Mouse (Mus musculus): ENCODE data around the gene Il24. TPM values are rescaled to one million over a fixed set of nuclear protein-coding genes. Genes with fewer than 3 reads are reported as not detected.

The Il24 gene
- total and polyA plus RNA-seq, 3 experiments = not detected

GRCm38 (mm10) chr1:130835161-130835936, 51.9 kb downstream of the Il24 start:
- no peaks in the 10 kb centered on the region for H3K9me3 ChIP-seq (replicated peaks; ENCODE audit: low read length)
- H3K4me2 ChIP-seq (ENCODE audit: insufficient read depth, low read depth, poor library complexity, severe bottlenecking) = no peak overlapping the region
- no peaks in the 10 kb centered on the region for H3K27me3 ChIP-seq (replicated peaks)
- no peak overlapping the region for H3K27ac ChIP-seq (ENCODE audit: insufficient read depth, low read depth)
- no peak overlapping the region for H3K4me3 ChIP-seq (replicated peaks in 1 of 3; ENCODE audit: low read depth in 2 of 3, low read length in 2 of 3, poor library complexity in 1 of 3)
- no peaks in the 10 kb centered on the region for H3K36me3 ChIP-seq (replicated peaks in 1 of 2; ENCODE audit: control insufficient read depth in 1 of 2, insufficient read depth in 1 of 2, low read length in 1 of 2)
- no peak for DNase-seq (ENCODE audit: extremely low read depth)
- no peak overlapping the region for H3K9ac ChIP-seq (ENCODE audit: insufficient read depth, low read depth)
- H3K4me1 ChIP-seq (ENCODE audit: control insufficient read depth in 1 of 2, insufficient read depth in 2 of 2) = peaks cover 0 to 23% of the 10 kb centered on the region in 2 experiments; a peak in 2 of 4 replicates
- in situ Hi-C loops (cut with MboI; ENCODE audit: low pct_ligation_motif_present, low pct_unique_long_range_greater_than_20kb, low sequenced_read_pairs) (loop anchor here (5.0 kb wide), 1 partner anchor 47 kb away; no protein-coding TSS in a partner anchor), dilution Hi-C loops (cut with MboI; ENCODE audit: extremely low pct_ligation_motif_present, extremely low pct_unique_long_range_greater_than_20kb, low sequenced_read_pairs) (no loop called here)
- no peaks in the 10 kb centered on the region for H3K79me2 ChIP-seq (replicated peaks; ENCODE audit: control insufficient read depth, extremely low read depth, insufficient read depth, poor library complexity, severe bottlenecking)
- TF ChIP-seq UBTF (IDR thresholded peaks at IDR 0.05; ENCODE audit: low read depth, low read length) = no peak
- no peak for TF ChIP-seq NRF1 (IDR thresholded peaks at IDR 0.05; ENCODE audit: low read depth, low read length)
- TF ChIP-seq MAZ (IDR thresholded peaks at IDR 0.05; ENCODE audit: low read depth, low read length) = no peak
- no peak for TF ChIP-seq CTCF (conservative IDR thresholded peaks at IDR 0.05 in 1 of 2, IDR thresholded peaks at IDR 0.05 in 1 of 2; ENCODE audit: low read depth in 2 of 2, low read length in 2 of 2)
- TF ChIP-seq ELF1 (IDR thresholded peaks at IDR 0.05; ENCODE audit: low read depth, low read length) = no peak
- no peak for TF ChIP-seq GABPA (IDR thresholded peaks at IDR 0.05; ENCODE audit: insufficient replicate concordance, low read depth, low read length)
- TF ChIP-seq MEF2A (IDR thresholded peaks at IDR 0.05; ENCODE audit: borderline replicate concordance, low read depth, low read length) = no peak
- TF ChIP-seq MAFK (IDR thresholded peaks at IDR 0.05; ENCODE audit: insufficient replicate concordance, low read length) = no peak
- no peak for TF ChIP-seq TBP (conservative IDR thresholded peaks at IDR 0.05; ENCODE audit: low read depth, low read length)
- TF ChIP-seq RAD21 (IDR thresholded peaks at IDR 0.05; ENCODE audit: low read depth, low read length) = no peak
- no peak for TF ChIP-seq ZNF384 (IDR thresholded peaks at IDR 0.05; ENCODE audit: low read depth, low read length)
- TF ChIP-seq E2F4 (IDR thresholded peaks at IDR 0.05; ENCODE audit: insufficient replicate concordance, low read depth, low read length) = no peak

GRCm38 (mm10) chr1:130832230-130833149, 54.8 kb downstream of the Il24 start:
- dilution Hi-C loops (cut with MboI; ENCODE audit: extremely low pct_ligation_motif_present, extremely low pct_unique_long_range_greater_than_20kb, low sequenced_read_pairs) (no loop called here), in situ Hi-C loops (cut with MboI; ENCODE audit: low pct_ligation_motif_present, low pct_unique_long_range_greater_than_20kb, low sequenced_read_pairs) (no loop called here)
- no peaks in the 10 kb centered on the region for H3K9me3 ChIP-seq (replicated peaks; ENCODE audit: low read length)

More at GRCm38 (mm10) chr1:130832230-130833149, 54.8 kb downstream of the Il24 start:
- Histone ChIP-seq H3K27ac (ENCODE audit: insufficient read depth, low read depth) (no peak overlapping the region), H3K27me3 (replicated peaks) (no peaks in the 10 kb centered on the region), H3K9ac (ENCODE audit: insufficient read depth, low read depth) (no peak overlapping the region), H3K4me3 (replicated peaks in 1 of 3; ENCODE audit: low read depth in 2 of 3, low read length in 2 of 3, poor library complexity in 1 of 3) (no peak overlapping the region), H3K4me2 (ENCODE audit: insufficient read depth, low read depth, poor library complexity, severe bottlenecking) (no peak overlapping the region), H3K79me2 (replicated peaks; ENCODE audit: control insufficient read depth, extremely low read depth, insufficient read depth, poor library complexity, severe bottlenecking) (no peaks in the 10 kb centered on the region), H3K4me1 (ENCODE audit: control insufficient read depth in 1 of 2, insufficient read depth in 2 of 2) (peaks cover 0 to 9% of the 10 kb centered on the region in 2 experiments; a peak in 2 of 4 replicates), H3K36me3 (replicated peaks in 1 of 2; ENCODE audit: control insufficient read depth in 1 of 2, insufficient read depth in 1 of 2, low read length in 1 of 2) (no peaks in the 10 kb centered on the region)
- TF ChIP-seq RAD21 (IDR thresholded peaks at IDR 0.05; ENCODE audit: low read depth, low read length) (no peak), ZMIZ1 (IDR thresholded peaks at IDR 0.05; ENCODE audit: low read depth, low read length) (no peak), MEF2A (IDR thresholded peaks at IDR 0.05; ENCODE audit: borderline replicate concordance, low read depth, low read length) (no peak)
- no peak for DNase-seq (ENCODE audit: extremely low read depth)

Other genes starting within 250 kb of the Il24 start
- not detected in 2 replicates for gene C4bp, start 225.8 kb downstream of the Il24 start, total RNA-seq (2012; rRNA removed)
- 0.26 TPM in 1 of 2 replicates, not detected in the other for gene C4bp, start 225.8 kb downstream of the Il24 start, total RNA-seq (2014; rRNA removed)
- not detected in 2 replicates for gene C4bp, start 225.8 kb downstream of the Il24 start, polyA plus RNA-seq (2012; ENCODE audit: insufficient read length, low read depth)
- gene Gm29427, start 171.7 kb downstream of the Il24 start, total RNA-seq (2012; rRNA removed) = not detected in 2 replicates
- not detected in 2 replicates for gene Gm29427, start 171.7 kb downstream of the Il24 start, total RNA-seq (2014; rRNA removed)
- not detected in 2 replicates for gene Gm29427, start 171.7 kb downstream of the Il24 start, polyA plus RNA-seq (2012; ENCODE audit: insufficient read length, low read depth)
- 3.6 and 4.7 TPM in 2 replicates for gene Yod1, start 170.1 kb downstream of the Il24 start, total RNA-seq (2012; rRNA removed)
- gene Yod1, start 170.1 kb downstream of the Il24 start, total RNA-seq (2014; rRNA removed) = 5.4 and 6.5 TPM in 2 replicates
- 4.5 and 5.2 TPM in 2 replicates for gene Yod1, start 170.1 kb downstream of the Il24 start, polyA plus RNA-seq (2012; ENCODE audit: insufficient read length, low read depth)
- gene Pfkfb2, start 158.2 kb downstream of the Il24 start, total RNA-seq (2012; rRNA removed) = 4.3 and 4.4 TPM in 2 replicates
- 3.3 and 3.7 TPM in 2 replicates for gene Pfkfb2, start 158.2 kb downstream of the Il24 start, total RNA-seq (2014; rRNA removed)
- 6.9 and 7.1 TPM in 2 replicates for gene Pfkfb2, start 158.2 kb downstream of the Il24 start, polyA plus RNA-seq (2012; ENCODE audit: insufficient read length, low read depth)
- 0.08 and 0.25 TPM in 2 replicates for gene AA986860, start 155.5 kb downstream of the Il24 start, total RNA-seq (2012; rRNA removed)
- 0.28 and 0.34 TPM in 2 replicates for gene AA986860, start 155.5 kb downstream of the Il24 start, total RNA-seq (2014; rRNA removed)
- gene AA986860, start 155.5 kb downstream of the Il24 start, polyA plus RNA-seq (2012; ENCODE audit: insufficient read length, low read depth) = 0.34 and 0.61 TPM in 2 replicates
- 0.08 and 0.17 TPM in 2 replicates for gene Fcamr, start 86.6 kb downstream of the Il24 start, total RNA-seq (2012; rRNA removed)
- not detected in 2 replicates for gene Fcamr, start 86.6 kb downstream of the Il24 start, total RNA-seq (2014; rRNA removed)
- 0.74 and 1.7 TPM in 2 replicates for gene Fcamr, start 86.6 kb downstream of the Il24 start, polyA plus RNA-seq (2012; ENCODE audit: insufficient read length, low read depth)
- gene Pigr, start 60.8 kb downstream of the Il24 start, total RNA-seq (2012; rRNA removed) = 0.04 TPM in 1 of 2 replicates, not detected in the other
- gene Pigr, start 60.8 kb downstream of the Il24 start, total RNA-seq (2014; rRNA removed) = not detected in 2 replicates
- 0.19 and 0.21 TPM in 2 replicates for gene Pigr, start 60.8 kb downstream of the Il24 start, polyA plus RNA-seq (2012; ENCODE audit: insufficient read length, low read depth)
- gene Fcmr, start 21.8 kb downstream of the Il24 start, total RNA-seq (2012; rRNA removed) = 0.21 and 0.46 TPM in 2 replicates
- 0.39 and 0.56 TPM in 2 replicates for gene Fcmr, start 21.8 kb downstream of the Il24 start, total RNA-seq (2014; rRNA removed)
- 0.76 and 0.96 TPM in 2 replicates for gene Fcmr, start 21.8 kb downstream of the Il24 start, polyA plus RNA-seq (2012; ENCODE audit: insufficient read length, low read depth)
- not detected in 2 replicates for gene Il20, start 24.0 kb upstream of the Il24 start, total RNA-seq (2012; rRNA removed)
- not detected in 2 replicates for gene Il20, start 24.0 kb upstream of the Il24 start, total RNA-seq (2014; rRNA removed)
- gene Il20, start 24.0 kb upstream of the Il24 start, polyA plus RNA-seq (2012; ENCODE audit: insufficient read length, low read depth) = not detected in 2 replicates
- 0.21 TPM in 1 of 2 replicates, not detected in the other for gene Il19, start 52.7 kb upstream of the Il24 start, total RNA-seq (2012; rRNA removed)
- gene Il19, start 52.7 kb upstream of the Il24 start, total RNA-seq (2014; rRNA removed) = 0.38 and 0.39 TPM in 2 replicates
- not detected in 2 replicates for gene Il19, start 52.7 kb upstream of the Il24 start, polyA plus RNA-seq (2012; ENCODE audit: insufficient read length, low read depth)
- 389 and 399 TPM in 2 replicates for gene Il10, start 132.4 kb upstream of the Il24 start, total RNA-seq (2012; rRNA removed)
- gene Il10, start 132.4 kb upstream of the Il24 start, total RNA-seq (2014; rRNA removed) = 903 and 969 TPM in 2 replicates
- 236 and 284 TPM in 2 replicates for gene Il10, start 132.4 kb upstream of the Il24 start, polyA plus RNA-seq (2012; ENCODE audit: insufficient read length, low read depth)
- gene Mapkapk2, start 210.4 kb upstream of the Il24 start, total RNA-seq (2012; rRNA removed) = 54.2 and 55.0 TPM in 2 replicates
- gene Mapkapk2, start 210.4 kb upstream of the Il24 start, total RNA-seq (2014; rRNA removed) = 58.6 and 62.9 TPM in 2 replicates
- gene Mapkapk2, start 210.4 kb upstream of the Il24 start, polyA plus RNA-seq (2012; ENCODE audit: insufficient read length, low read depth) = 63.5 and 68.6 TPM in 2 replicates

All from CH12.LX (cell line).